Mouse (Mus musculus): ENCODE results near the gene Prss34.
A peak's percentile ranks its signal among the peaks of the same experiment; 100 is the strongest.

Gene Prss34

GRCm38 (mm10) chr17:25298094-25298493, at the start of gene Prss34:
Prss34 (plus strand) TSS chr17:25298394.
- DNase-seq, result no peak

- DNase-seq, result no peak
Observed at GRCm38 (mm10) chr17:25250181-25250835, 47.9 kb upstream of the Prss34 start.

- DNase-seq, result no peak
Observed at GRCm38 (mm10) chr17:25252643-25253042, 45.6 kb upstream of the Prss34 start.

GRCm38 (mm10) chr17:25253760-25254159, 44.4 kb upstream of the Prss34 start:
- DNase-seq, result no peak

GRCm38 (mm10) chr17:25255110-25255509, 43.1 kb upstream of the Prss34 start:
- no peak for DNase-seq

- DNase-seq, result no peak
Observed at GRCm38 (mm10) chr17:25256140-25256754, 41.9 kb upstream of the Prss34 start, which contains the start of gene Baiap3. Baiap3 (minus strand) TSS chr17:25256364.

- no peak for DNase-seq
Observed at GRCm38 (mm10) chr17:25257804-25258261, 40.4 kb upstream of the Prss34 start.

GRCm38 (mm10) chr17:25264453-25264852, 33.7 kb upstream of the Prss34 start:
- no peak for DNase-seq

GRCm38 (mm10) chr17:25270795-25271335, 27.3 kb upstream of the Prss34 start:
- no peak for DNase-seq

- no peak for DNase-seq
Observed at GRCm38 (mm10) chr17:25272326-25272725, 25.9 kb upstream of the Prss34 start.

- DNase-seq, result peak; percentile 95
Observed at GRCm38 (mm10) chr17:25272951-25273705, 25.1 kb upstream of the Prss34 start.

GRCm38 (mm10) chr17:25273706-25274501, 24.3 kb upstream of the Prss34 start:
- DNase-seq, result peak; percentile 98

- no peak for DNase-seq
Observed at GRCm38 (mm10) chr17:25274571-25275346, 23.4 kb upstream of the Prss34 start, which contains the start of gene Ube2i. Ube2i (minus strand) TSS chr17:25274622.

GRCm38 (mm10) chr17:25275833-25276232, 22.4 kb upstream of the Prss34 start:
- no peak for DNase-seq

- DNase-seq, result no peak
Observed at GRCm38 (mm10) chr17:25282133-25282532, 16.1 kb upstream of the Prss34 start.

GRCm38 (mm10) chr17:25285033-25285432, 13.2 kb upstream of the Prss34 start:
- peak; percentile 80 for DNase-seq

GRCm38 (mm10) chr17:25288842-25289241, 9.4 kb upstream of the Prss34 start:
- no peak for DNase-seq

- no peak for DNase-seq
Observed at GRCm38 (mm10) chr17:25290411-25290810, 7.8 kb upstream of the Prss34 start.

GRCm38 (mm10) chr17:25293495-25293894, 4.7 kb upstream of the Prss34 start:
- DNase-seq, result no peak

- DNase-seq, result no peak
Observed at GRCm38 (mm10) chr17:25294111-25294510, 4.1 kb upstream of the Prss34 start.

- no peak for DNase-seq
Observed at GRCm38 (mm10) chr17:25308346-25308745, 10.2 kb downstream of the Prss34 start, which contains the start of gene Prss28. Prss28 (plus strand) TSS chr17:25308646.

GRCm38 (mm10) chr17:25318354-25318753, 20.2 kb downstream of the Prss34 start, which contains the start of gene Prss29:
Prss29 (plus strand) TSS chr17:25318654.
- DNase-seq, result no peak

Measured in cerebellum, adult 8-10 months (tissue).